In genomic region chr1:89457126-89458031, GRCm38 (mm10) we compare ENCODE assay signal across 8 mouse cellular contexts. TPM values are rescaled to one million over a fixed set of nuclear protein-coding genes. Genes with fewer than 3 reads are reported as not detected.
A peak's percentile ranks its signal among the peaks of the same experiment; 100 is the strongest.
DNase-seq lines count a peak whose midpoint lies in the region; ATAC-seq lines count a peak whose summit lies in the region.

No protein-coding gene starts in this region.

- peaks cover 37% of the 10 kb centered on the region for H3K4me1 ChIP-seq in forebrain, embryonic 12.5 days
- peaks cover 57% of the 10 kb centered on the region for H3K4me1 ChIP-seq in limb, embryonic 10.5 days

- peak; percentile 39 for DNase-seq in adrenal gland, adult 2 months
- no peak for DNase-seq in adrenal gland, adult 18-20 months (ENCODE audit: low spot score in 2 of 2)
- DNase-seq in 416B (ENCODE audit: low read depth): peak; percentile 91
- DNase-seq in limb, embryonic 10.5 days (ENCODE audit: low spot score): no peak
- no peak for DNase-seq in spleen, adult 18-20 months
- no peak for DNase-seq in lung, adult 18-20 months
- DNase-seq in right cerebral cortex, postnatal 10 days (ENCODE audit: low spot score in 2 of 2): no peak

- WGBS in forebrain, embryonic 12.5 days: 74% methylated on average over 17 of the region's 17 CpGs
- 67% methylated on average over 17 of the region's 17 CpGs for WGBS in limb, embryonic 10.5 days

- no peak overlapping the region for H3K27ac ChIP-seq in forebrain, embryonic 12.5 days
- H3K27ac ChIP-seq in limb, embryonic 10.5 days: no peak overlapping the region

- H3K9me3 ChIP-seq in forebrain, embryonic 12.5 days: peaks cover 8% of the 10 kb centered on the region; the same call in 1 of the 2 replicates
- H3K9me3 ChIP-seq in limb, embryonic 10.5 days (replicated peaks): 0 out of 2 replicates have a peak, but pooled peaks cover 4% of the 10 kb centered on the region

- H3K9ac ChIP-seq in forebrain, embryonic 12.5 days: no peak overlapping the region

- ATAC-seq in forebrain, embryonic 12.5 days (ENCODE audit: low FRiP score): no peak

- peaks cover 6% of the 10 kb centered on the region; the same call in 1 of the 2 replicates for H3K36me3 ChIP-seq in forebrain, embryonic 12.5 days (replicated peaks)
- peaks cover 18% of the 10 kb centered on the region for H3K36me3 ChIP-seq in limb, embryonic 10.5 days

- no peak overlapping the region for H3K4me3 ChIP-seq in forebrain, embryonic 12.5 days (replicated peaks)
- peak overlapping the region; percentile 86; the same call in 1 of the 2 replicates for H3K4me3 ChIP-seq in limb, embryonic 10.5 days

- H3K27me3 ChIP-seq in forebrain, embryonic 12.5 days: peaks cover 7% of the 10 kb centered on the region; the same call in 1 of the 2 replicates
- H3K27me3 ChIP-seq in limb, embryonic 10.5 days (ENCODE audit: low read depth, poor library complexity, severe bottlenecking): no peaks in the 10 kb centered on the region

- H3K4me2 ChIP-seq in forebrain, embryonic 12.5 days: peak overlapping the region; percentile 94; the same call in 1 of the 2 replicates

RNA-seq across cellular contexts. Expression of gene Agap1, which starts 2.8 kb away (rescaled TPM):
- total RNA-seq in adrenal gland, adult 2 months (2021): 10 to 100 TPM; 46.2 to 61.6 TPM
- polyA plus RNA-seq in adrenal gland, adult 2 months (2012; rRNA removed): 11.3 and 15.5 TPM in 2 replicates
- total RNA-seq in adrenal gland, adult 18-20 months (2021): 10 to 100 TPM; 44.7 to 59.1 TPM
- 44.7 and 49.9 TPM in 2 replicates for polyA plus RNA-seq in forebrain, embryonic 12.5 days (2016; fragmentation: Nextera tagmentation; extraction: Ambion mirVana)
- 12.2 and 14.0 TPM in 2 replicates for polyA plus RNA-seq in limb, embryonic 10.5 days (2016; fragmentation: Nextera tagmentation; extraction: Ambion mirVana)

Comparison
In these comparisons a context has a peak if more than half of its experiments do, and no peak if none do; other contexts are left out.
1. DNase-seq: peak in adrenal gland, adult 2 months (single experiment) and 416B (single experiment); none in adrenal gland, adult 18-20 months (0 of 2), limb, embryonic 10.5 days (single experiment), spleen, adult 18-20 months (0 of 2), lung, adult 18-20 months (0 of 2) and right cerebral cortex, postnatal 10 days (0 of 2).